Mouse (Mus musculus): ENCODE data around the gene Zfp985. TPM values are rescaled to one million over a fixed set of nuclear protein-coding genes. Genes with fewer than 3 reads are reported as not detected.
"Not testable (repeated sequence)": the region's sequence is repeated elsewhere in the genome, so short reads cannot be mapped to it uniquely, and the experiment has no call there.

The Zfp985 gene
- not detected in 2 replicates for polyA plus RNA-seq (2012)

DNA sequence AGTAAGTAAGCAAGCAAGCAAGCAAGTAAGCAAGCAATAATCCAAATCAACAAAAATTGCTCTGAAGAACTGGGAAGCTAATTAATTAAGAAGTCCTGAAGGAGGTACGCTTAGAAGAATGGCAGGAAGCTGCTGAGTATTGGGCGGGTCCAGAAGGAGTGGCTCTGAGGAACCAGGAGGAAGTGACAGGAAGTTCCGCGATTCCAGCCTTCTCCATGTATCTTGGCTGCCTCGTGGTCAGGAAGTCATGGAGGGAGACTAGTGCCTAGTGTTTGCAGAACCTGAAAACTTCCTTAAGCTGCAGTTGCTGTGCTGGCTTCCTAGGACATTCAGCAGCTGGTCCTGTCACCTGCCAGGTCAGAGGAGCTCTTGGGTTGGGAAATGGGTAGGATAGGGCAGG, at the start of gene Zfp985:
Zfp985 (plus strand) TSS at position 207 of the 400 bp plus-strand sequence.
- TF ChIP-seq GATA1 (IDR thresholded peaks at IDR 0.05; ENCODE audit: low read length) = not testable (repeated sequence)

DNA sequence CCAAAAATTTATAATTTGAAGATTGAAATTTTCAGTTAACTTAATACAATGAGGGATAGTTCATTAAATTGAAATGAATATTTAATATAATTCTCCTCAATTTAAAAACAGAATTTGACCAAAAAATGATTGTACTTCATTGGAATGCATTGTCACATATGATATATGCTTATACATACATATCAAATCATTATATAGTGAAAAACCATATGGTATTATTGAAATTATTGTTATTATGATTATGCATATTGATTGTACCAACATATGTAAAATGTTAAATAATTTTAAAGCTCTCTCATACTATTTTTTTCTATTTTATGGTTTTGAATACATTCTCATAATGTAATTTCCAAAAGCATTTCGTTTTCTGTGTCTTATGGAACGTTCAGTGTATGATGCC, 43.9 kb upstream of the Zfp985 start:
- TF ChIP-seq GATA1 (IDR thresholded peaks at IDR 0.05; ENCODE audit: low read length) = no peak

DNA sequence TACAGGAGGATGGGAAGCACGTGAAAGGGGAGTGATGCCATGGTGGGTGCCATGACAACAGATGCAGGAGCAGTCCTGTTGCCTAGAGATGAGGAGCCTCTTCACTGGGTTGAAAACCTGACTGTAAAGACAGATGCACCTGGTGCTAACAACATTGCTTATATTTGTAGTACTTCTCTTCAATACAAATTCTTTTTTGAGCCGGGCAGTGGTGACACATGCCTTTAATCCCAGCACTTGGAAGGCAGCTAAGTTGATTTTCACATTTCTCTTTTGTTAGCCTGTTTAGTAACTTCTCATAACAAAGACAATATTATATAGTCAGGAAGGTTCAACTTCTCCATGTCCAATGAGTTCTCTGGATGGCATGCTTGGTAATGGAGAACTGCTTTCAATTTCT, 34.1 kb upstream of the Zfp985 start:
- no peak for TF ChIP-seq GATA1 (IDR thresholded peaks at IDR 0.05; ENCODE audit: low read length)

DNA sequence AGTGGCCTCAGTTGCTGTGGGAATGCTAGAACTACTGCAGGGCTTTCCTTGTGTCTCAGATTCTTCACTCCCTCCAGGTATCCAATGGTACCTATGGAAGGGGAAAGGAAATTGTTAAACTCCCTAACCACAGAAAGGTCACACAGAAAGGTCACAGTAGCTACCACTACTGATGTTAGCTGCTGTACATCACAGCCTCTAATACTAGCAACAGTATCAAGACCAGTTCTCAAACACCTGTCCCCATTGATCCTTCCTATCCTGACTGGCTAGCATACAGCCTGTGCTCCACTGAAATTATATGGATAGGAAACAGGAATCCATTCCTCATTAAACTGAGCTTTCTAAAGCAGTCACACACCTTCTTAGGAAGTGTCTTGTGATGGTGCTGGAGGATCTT, 33.0 kb upstream of the Zfp985 start:
- TF ChIP-seq GATA1 (IDR thresholded peaks at IDR 0.05; ENCODE audit: low read length) = no peak

DNA sequence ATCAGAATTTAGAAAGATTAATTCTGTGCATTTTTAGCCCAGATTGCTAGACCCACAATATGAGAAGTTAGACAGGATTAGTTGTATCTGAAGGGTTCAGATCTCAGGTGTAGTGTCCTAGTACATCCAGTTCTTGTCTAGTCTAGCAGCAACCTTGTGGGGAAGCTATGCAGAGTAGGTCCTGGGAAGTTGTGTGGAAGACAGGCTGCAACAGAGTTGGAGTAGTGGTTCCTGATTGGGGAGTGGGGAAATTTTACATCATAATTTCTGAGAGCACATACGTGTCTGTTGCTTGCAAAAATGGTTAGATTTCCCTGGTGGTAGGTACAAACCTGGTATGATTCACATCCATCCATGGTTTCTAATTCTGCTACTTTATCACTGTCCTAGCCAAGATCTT, 28.0 kb upstream of the Zfp985 start:
- TF ChIP-seq GATA1 (IDR thresholded peaks at IDR 0.05; ENCODE audit: low read length) = no peak

DNA sequence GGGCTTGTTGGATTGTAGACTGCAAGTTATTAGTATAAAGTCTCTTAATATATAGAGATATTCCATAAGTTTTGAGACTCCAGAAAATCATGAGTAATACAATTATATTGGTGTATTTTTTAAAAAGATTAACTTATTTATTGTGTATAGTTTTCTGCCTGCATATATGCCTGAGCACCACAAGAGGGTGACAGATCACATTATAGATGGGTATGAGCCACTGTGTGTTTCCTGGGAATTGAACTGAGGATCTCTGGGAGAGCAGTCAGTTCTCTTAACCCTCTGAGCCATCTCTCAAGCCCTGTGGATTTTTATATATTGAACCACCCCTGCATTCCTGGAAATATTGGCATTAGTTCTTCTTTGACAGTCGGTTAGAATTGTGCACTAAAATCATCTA, 22.7 kb upstream of the Zfp985 start:
- no peak for TF ChIP-seq GATA1 (IDR thresholded peaks at IDR 0.05; ENCODE audit: low read length)

DNA sequence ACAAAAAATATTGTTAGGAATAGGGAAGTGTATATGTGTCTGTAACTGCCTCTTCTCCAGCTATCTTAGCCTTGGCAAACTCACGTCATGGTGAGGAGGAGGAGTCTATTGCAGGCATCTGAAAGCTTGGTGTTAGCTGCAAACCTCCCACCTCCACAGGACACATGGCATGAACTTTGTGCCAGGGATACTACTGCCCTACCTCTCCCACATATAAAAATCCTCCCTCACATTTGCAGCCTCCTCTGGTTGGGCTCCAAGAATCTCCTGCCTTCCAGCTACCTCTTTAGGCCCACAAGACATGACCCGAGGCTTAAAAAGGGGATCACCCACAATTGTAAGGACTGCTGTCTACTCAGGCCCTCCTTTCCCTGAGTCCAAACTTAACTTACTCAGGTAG, 15.4 kb upstream of the Zfp985 start:
- TF ChIP-seq GATA1 (IDR thresholded peaks at IDR 0.05; ENCODE audit: low read length) = no peak

DNA sequence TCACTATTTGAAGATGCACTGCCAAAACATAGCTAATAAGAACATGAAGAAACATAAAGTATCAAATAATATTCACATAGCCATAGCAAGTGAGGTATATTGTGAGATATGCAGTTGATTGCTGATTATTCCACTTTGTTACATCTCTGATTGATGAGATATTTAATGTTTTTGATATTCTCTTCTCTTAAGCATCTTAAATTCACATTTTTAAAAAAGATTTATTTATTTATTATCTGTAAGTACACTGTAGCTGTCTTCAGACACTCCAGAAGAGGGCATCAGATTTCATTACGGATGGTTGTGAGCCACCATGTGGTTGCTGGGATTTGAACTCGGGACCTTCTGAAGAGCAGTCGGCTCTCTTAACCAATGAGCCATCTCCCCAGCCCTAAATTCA, 13.2 kb upstream of the Zfp985 start, which contains the start of gene Gm16503:
Gm16503 (plus strand) TSS at position 301 of the 400 bp plus-strand sequence.
- TF ChIP-seq GATA1 (IDR thresholded peaks at IDR 0.05; ENCODE audit: low read length) = not testable (repeated sequence)

DNA sequence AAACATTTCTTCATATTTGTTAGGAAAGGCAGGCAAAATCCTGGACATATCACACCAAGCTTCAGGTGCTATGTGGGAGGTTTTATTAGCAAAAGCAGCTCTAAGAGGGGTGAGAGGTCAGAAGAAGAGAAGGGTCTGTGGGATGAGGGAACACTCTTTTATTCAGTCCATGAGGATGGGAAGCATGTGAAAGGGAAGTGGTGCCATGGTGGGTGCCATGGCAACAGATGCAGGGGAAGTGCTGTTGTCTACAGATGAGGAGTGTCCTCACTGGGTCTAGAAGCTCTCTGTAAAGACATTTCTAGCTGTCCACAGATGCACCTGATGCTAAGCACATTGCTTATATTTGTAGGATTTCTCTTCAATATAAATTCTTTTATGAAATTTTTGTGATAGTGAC, 12.0 kb upstream of the Zfp985 start:
- TF ChIP-seq GATA1 (IDR thresholded peaks at IDR 0.05; ENCODE audit: low read length) = no peak

DNA sequence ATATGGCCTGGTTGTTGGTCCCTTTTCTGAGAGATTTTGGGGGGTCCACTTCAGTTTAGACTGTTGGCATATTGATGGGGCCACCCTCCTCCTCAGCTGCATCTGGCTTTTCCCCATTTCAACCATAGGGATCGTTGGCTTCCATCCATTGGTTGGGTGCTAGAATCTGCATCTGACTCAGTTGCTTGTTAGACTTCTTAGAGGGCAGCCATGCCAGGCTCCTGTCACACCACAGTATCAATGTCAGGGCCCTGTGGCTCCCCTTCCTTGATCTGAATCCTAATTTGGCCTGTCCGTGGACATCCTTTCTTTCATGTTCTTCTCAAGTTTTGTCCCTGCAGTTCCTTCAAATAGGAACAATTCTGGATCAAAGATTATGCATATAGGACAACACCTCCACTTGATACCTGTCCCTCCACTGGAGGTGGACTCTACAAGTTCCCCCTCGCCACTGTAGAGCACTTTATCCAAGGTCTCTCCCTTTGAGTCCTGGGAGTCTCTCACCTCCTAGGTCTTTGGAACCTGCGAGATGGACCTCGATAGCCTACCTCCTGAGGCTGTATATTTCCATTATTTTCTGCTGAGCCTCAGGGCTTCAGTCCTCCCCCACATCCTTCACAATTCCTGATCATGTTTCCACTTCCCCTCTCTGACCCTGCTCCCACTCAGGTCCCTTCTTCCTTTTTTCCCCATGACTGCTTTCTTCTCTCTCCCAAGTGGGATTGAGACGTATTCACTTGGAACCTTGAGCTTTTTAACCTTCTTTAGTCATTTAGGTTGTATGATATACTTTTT, 12.5 kb downstream of the Zfp985 start:
- TF ChIP-seq GATA1 (IDR thresholded peaks at IDR 0.05; ENCODE audit: low read length) = no peak

DNA sequence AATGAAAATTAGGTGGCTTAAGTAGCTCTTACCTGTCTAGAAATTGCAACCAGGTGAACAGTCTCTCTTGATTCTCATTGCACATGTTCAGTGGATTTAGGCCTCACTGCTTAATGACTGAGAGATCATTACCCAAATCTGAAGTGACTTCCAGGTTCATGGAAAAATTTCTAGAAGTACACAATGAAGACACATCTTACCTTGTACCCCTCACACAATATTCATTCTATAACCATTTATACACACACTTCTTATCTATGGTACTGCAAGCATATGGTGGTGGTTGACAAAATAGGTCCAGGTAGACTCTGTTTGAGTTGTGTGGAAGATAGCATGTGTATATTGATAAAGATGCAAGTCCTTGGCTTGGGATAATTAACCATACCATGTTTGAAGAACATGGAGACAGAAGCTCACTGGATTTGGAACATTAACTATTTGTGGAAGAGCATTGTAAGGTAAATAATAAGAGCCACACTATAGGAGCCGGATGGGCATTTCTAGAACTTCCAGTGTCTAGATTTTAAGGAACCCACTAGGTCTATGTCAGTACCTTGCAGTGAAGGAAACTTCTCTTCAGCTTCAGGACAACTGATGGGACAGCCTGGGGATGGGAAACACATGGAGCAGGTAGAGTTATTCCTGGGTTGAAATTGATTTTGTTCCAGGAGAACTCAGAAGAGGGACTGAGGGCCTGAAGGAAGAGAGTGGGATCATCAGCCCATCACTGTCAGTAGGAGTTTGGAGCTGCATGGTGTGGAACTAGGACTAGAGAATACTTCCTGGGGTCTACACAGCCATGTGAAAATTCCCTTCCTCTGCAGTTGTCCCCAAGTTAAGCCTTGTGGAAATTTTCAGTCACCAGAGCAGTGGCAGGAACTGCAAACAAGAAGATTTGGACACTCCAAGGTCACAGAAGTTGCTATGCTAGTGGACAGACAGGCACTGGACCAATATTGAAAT, 33.7 kb downstream of the Zfp985 start:
- TF ChIP-seq GATA1 (IDR thresholded peaks at IDR 0.05; ENCODE audit: low read length) = no peak

DNA sequence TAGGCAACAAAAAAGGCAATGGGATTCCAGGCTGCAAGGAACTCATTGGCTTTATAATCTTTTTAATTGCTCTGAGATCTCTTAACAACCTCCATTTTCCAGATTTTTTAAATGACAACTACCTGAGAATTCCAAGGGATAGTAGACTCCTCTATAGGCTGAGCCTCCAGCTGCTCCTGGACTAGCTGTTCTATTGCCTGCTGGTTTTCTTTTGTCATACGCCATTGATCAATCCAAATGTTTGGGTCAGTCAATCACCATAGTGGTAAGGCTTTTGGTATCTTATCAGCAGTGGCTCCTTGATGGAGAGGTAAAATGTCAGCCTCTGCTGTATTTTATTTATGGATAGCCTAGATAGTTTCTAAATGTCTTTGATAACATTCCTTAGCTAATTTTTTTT, 44.6 kb downstream of the Zfp985 start:
- no peak for TF ChIP-seq GATA1 (IDR thresholded peaks at IDR 0.05; ENCODE audit: low read length)

DNA sequence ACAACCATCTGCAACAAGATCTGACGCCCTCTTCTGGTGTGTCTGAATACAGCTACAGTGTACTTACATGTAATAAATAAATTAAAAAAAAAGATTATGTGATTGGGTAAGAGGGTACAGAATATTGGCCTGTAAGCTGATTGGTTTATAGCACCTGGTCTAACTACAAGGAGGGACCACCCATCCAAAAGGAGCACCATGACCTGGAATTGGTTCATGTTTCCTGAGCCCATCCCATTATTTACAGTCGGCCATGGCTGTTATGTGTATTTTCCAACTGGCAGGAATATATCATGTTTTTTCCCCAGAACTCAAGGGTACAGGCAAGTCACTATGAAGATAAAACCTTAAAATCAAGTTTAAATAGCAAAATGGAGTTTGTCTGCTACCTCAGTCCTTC, 45.8 kb downstream of the Zfp985 start:
- no peak for TF ChIP-seq GATA1 (IDR thresholded peaks at IDR 0.05; ENCODE audit: low read length)

DNA sequence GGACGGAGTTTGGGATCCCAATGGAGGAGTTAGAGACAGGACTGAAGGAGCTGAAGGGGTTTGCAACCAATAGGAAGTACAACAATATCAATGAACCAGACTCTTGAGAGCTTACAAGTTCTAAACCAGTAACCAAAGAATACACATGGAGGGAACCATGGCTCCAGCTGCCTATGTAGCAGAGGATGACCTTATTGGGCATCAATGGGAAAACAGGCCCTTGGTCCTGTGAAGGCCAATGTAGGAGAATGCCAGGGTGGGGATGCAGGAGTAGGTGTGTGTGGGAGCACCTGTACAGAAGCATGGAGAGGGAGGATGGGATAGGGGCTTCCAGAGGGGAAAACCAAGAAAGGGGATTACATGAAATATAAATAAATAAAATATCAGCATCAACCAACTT, 48.8 kb downstream of the Zfp985 start:
- TF ChIP-seq GATA1 (IDR thresholded peaks at IDR 0.05; ENCODE audit: low read length) = no peak

DNA sequence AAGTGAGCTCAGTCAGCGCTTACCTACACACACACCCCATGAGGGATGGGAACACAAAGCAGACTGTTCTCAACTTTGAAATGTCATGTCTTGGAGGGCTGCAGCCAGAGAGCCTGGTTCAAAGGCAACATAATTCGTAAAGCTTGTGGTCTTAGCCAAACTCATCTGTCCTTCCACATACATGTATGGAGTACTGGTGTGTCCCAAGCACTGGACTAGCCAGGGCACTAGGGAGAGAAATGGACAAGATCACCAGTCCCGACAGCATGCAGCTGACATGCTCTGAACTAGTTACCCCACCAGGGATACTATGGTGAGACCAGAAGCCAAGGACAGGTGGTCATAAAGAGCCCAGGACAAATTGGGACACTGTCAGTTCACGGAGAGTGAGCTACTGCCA, 50.7 kb downstream of the Zfp985 start:
- TF ChIP-seq GATA1 (IDR thresholded peaks at IDR 0.05; ENCODE audit: low read length) = no peak

DNA sequence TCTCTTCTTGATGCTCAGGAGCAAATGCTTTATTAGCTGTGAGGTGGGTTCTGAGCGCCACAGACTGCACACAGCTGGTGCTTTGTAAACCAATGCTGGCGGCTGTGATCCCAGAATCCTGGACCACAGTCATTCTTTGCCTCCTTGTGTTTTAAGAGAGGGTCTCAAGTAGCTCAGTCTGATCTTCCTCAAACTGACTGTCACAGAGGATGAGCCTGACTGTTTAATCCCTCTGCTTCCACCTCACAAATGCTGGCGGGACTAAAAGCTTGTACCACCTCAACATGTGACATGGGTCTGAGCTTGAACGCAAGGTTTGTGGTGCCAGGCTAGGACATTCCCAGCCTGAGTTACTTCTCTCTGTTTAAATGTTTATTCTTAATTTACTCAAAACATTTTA, 52.4 kb downstream of the Zfp985 start:
- TF ChIP-seq GATA1 (IDR thresholded peaks at IDR 0.05; ENCODE audit: low read length) = no peak

Other genes starting within 250 kb of the Zfp985 start
- gene Zfp988, start 247.6 kb upstream of the Zfp985 start, polyA plus RNA-seq (2012) = not detected in 2 replicates
- not detected in 2 replicates for gene Zfp978, start 192.0 kb upstream of the Zfp985 start, polyA plus RNA-seq (2012)
- gene Zfp982, start 60.9 kb upstream of the Zfp985 start, polyA plus RNA-seq (2012) = not detected in 2 replicates
- gene Gm16503, start 13.1 kb upstream of the Zfp985 start, polyA plus RNA-seq (2012) = not detected in 2 replicates
- gene Zfp979, start 89.2 kb downstream of the Zfp985 start, polyA plus RNA-seq (2012) = not detected in 2 replicates
- gene Zfp534, start 149.3 kb downstream of the Zfp985 start, polyA plus RNA-seq (2012) = not detected in 2 replicates